In the genomic region with DNA sequence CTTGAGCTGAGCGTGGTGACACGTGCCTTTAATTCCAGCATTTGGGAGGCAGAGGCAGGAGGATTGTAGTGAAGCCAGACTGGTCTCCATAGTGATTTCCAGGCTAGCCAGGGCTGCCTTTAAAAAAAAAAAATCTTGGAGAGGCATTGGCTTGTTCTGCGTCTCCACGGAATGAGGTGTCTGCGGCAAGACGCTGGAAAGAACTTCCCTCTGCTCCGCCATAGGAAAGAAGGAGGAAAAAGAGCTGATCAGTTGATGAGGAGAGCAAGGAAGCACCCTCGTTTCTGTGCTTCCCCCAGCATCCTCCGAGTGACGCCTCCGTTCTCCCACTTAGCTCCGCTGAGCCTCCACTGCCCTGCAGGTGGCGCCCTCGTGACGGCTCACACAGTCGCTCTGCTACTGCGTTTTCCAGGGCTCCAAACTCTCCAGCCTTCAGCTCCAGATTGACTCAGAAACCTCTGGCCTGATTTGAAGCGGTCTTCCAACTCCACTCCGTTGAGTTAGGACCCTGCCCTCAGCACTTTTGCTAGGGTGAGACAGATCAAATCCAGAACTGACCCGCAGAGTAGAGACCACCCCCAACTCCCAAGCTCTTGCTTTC, we compare ENCODE assay signal across 8 mouse cellular contexts. TPM values are rescaled to one million over a fixed set of nuclear protein-coding genes. Genes with fewer than 3 reads are reported as not detected.
A peak's percentile ranks its signal among the peaks of the same experiment; 100 is the strongest.
DNase-seq lines count a peak whose midpoint lies in the region; ATAC-seq and TF ChIP-seq lines count a peak whose summit lies in the region.

No protein-coding gene starts in this region.

- H3K27me3 ChIP-seq in forebrain, embryonic 10.5 days (ENCODE audit: poor library complexity, severe bottlenecking) = peaks cover 9% of the 10 kb centered on the region
- H3K27me3 ChIP-seq in heart, embryonic 15.5 days = no peaks in the 10 kb centered on the region
- H3K27me3 ChIP-seq in liver, embryonic 14.5 days (ENCODE audit: control insufficient read depth, insufficient read depth, low read length) = no peaks in the 10 kb centered on the region
- no peaks in the 10 kb centered on the region for H3K27me3 ChIP-seq in neural tube, embryonic 12.5 days (replicated peaks)
- no peaks in the 10 kb centered on the region for H3K27me3 ChIP-seq in stomach, postnatal 0 days (ENCODE audit: control insufficient read depth, insufficient read depth, low read length)

- H3K4me1 ChIP-seq in forebrain, embryonic 10.5 days = peaks cover 19% of the 10 kb centered on the region
- H3K4me1 ChIP-seq in heart, embryonic 15.5 days (replicated peaks) = peaks cover 4% of the 10 kb centered on the region
- no peaks in the 10 kb centered on the region for H3K4me1 ChIP-seq in liver, embryonic 14.5 days (replicated peaks; ENCODE audit: control insufficient read depth in 2 of 2, insufficient read depth in 2 of 2, low read length in 1 of 2)
- H3K4me1 ChIP-seq in neural tube, embryonic 12.5 days = no peaks in the 10 kb centered on the region
- no peaks in the 10 kb centered on the region for H3K4me1 ChIP-seq in stomach, postnatal 0 days (replicated peaks; ENCODE audit: control insufficient read depth, insufficient read depth)

- TF ChIP-seq CTCF in liver, embryonic 14.5 days (IDR thresholded peaks at IDR 0.05; ENCODE audit: low read depth) = peak; percentile 95
- TF ChIP-seq CTCF in stomach, postnatal 0 days (IDR thresholded peaks at IDR 0.05; ENCODE audit: low read depth) = peak; percentile 98

- H3K4me2 ChIP-seq in heart, embryonic 15.5 days = peak overlapping the region; percentile 32; the same call in 1 of the 2 replicates
- no peak overlapping the region for H3K4me2 ChIP-seq in liver, embryonic 14.5 days (ENCODE audit: low read depth)
- H3K4me2 ChIP-seq in neural tube, embryonic 12.5 days (replicated peaks) = peak overlapping the region; percentile 45
- no peak overlapping the region for H3K4me2 ChIP-seq in stomach, postnatal 0 days (replicated peaks; ENCODE audit: low read depth)

- ATAC-seq in heart, embryonic 15.5 days (replicated peaks; ENCODE audit: insufficient number of reproducible peaks, insufficient read depth, low FRiP score, low read depth) = no peak
- ATAC-seq in liver, embryonic 14.5 days (ENCODE audit: insufficient read depth) = no peak
- no peak for ATAC-seq in neural tube, embryonic 12.5 days (ENCODE audit: low FRiP score, low read depth)
- ATAC-seq in stomach, postnatal 0 days (ENCODE audit: low FRiP score, low TSS enrichment) = peak; percentile 71

- no peak overlapping the region for H3K9ac ChIP-seq in heart, embryonic 15.5 days
- no peak overlapping the region for H3K9ac ChIP-seq in liver, embryonic 14.5 days (replicated peaks)
- H3K9ac ChIP-seq in neural tube, embryonic 12.5 days = no peak overlapping the region
- no peak overlapping the region for H3K9ac ChIP-seq in stomach, postnatal 0 days (ENCODE audit: low read length)

- WGBS in forebrain, embryonic 10.5 days = 9% methylated on average over 20 of the region's 20 CpGs
- 8% methylated on average over 19 of the region's 20 CpGs for WGBS in heart, embryonic 15.5 days
- 6% methylated on average over 20 of the region's 20 CpGs for WGBS in liver, embryonic 14.5 days (ENCODE audit: insufficient replicate concordance)
- whole genome bisulfite sequencing in neural tube, embryonic 12.5 days = 6% methylated on average over 20 of the region's 20 CpGs
- 7% methylated on average over 20 of the region's 20 CpGs for WGBS in stomach, postnatal 0 days

- H3K36me3 ChIP-seq in forebrain, embryonic 10.5 days (replicated peaks) = no peaks in the 10 kb centered on the region
- no peaks in the 10 kb centered on the region for H3K36me3 ChIP-seq in heart, embryonic 15.5 days
- no peaks in the 10 kb centered on the region for H3K36me3 ChIP-seq in liver, embryonic 14.5 days (replicated peaks; ENCODE audit: control insufficient read depth, insufficient read depth, low read depth)
- no peaks in the 10 kb centered on the region for H3K36me3 ChIP-seq in neural tube, embryonic 12.5 days
- H3K36me3 ChIP-seq in stomach, postnatal 0 days (ENCODE audit: control insufficient read depth, insufficient read depth, low read length) = no peaks in the 10 kb centered on the region

- DNase-seq in B cell, adult 2 months = peak; percentile 85 to 87
- DNase-seq in brain, adult 2 months (ENCODE audit: low read depth, low spot score) = peak; percentile 93
- peak; percentile 81 for DNase-seq in forebrain, embryonic 10.5 days (ENCODE audit: extremely low spot score, low spot score)
- DNase-seq in kidney, postnatal 25 days = peak; percentile 84 to 92
- peak; percentile 38 to 47 (median 40) for DNase-seq in liver, embryonic 14.5 days (ENCODE audit: low read depth in 3 of 3, low spot score in 3 of 3)
- peak; percentile 89 for DNase-seq in stomach, postnatal 0 days (ENCODE audit: low spot score)

- no peak for TF ChIP-seq EP300 in liver, embryonic 14.5 days (IDR thresholded peaks at IDR 0.05; ENCODE audit: low read depth)
- TF ChIP-seq EP300 in stomach, postnatal 0 days (optimal IDR thresholded peaks at IDR 0.05) = no peak

- no peaks in the 10 kb centered on the region for H3K9me3 ChIP-seq in forebrain, embryonic 10.5 days
- H3K9me3 ChIP-seq in heart, embryonic 15.5 days (replicated peaks) = no peaks in the 10 kb centered on the region
- H3K9me3 ChIP-seq in liver, embryonic 14.5 days (ENCODE audit: control insufficient read depth, low read length) = no peaks in the 10 kb centered on the region
- no peaks in the 10 kb centered on the region for H3K9me3 ChIP-seq in neural tube, embryonic 12.5 days
- H3K9me3 ChIP-seq in stomach, postnatal 0 days (ENCODE audit: control insufficient read depth, low read length) = no peaks in the 10 kb centered on the region

- H3K27ac ChIP-seq in forebrain, embryonic 10.5 days = no peak overlapping the region
- no peak overlapping the region for H3K27ac ChIP-seq in heart, embryonic 15.5 days
- no peak overlapping the region for H3K27ac ChIP-seq in liver, embryonic 14.5 days
- no peak overlapping the region for H3K27ac ChIP-seq in neural tube, embryonic 12.5 days
- H3K27ac ChIP-seq in stomach, postnatal 0 days (replicated peaks) = no peak overlapping the region

- H3K4me3 ChIP-seq in forebrain, embryonic 10.5 days = peak overlapping the region; percentile 30
- H3K4me3 ChIP-seq in heart, embryonic 15.5 days = no peak overlapping the region
- H3K4me3 ChIP-seq in liver, embryonic 14.5 days (ENCODE audit: insufficient read depth in 1 of 2, low read depth in 2 of 2, low read length in 2 of 2) = no peak overlapping the region
- no peak overlapping the region for H3K4me3 ChIP-seq in neural tube, embryonic 12.5 days
- no peak overlapping the region for H3K4me3 ChIP-seq in stomach, postnatal 0 days (ENCODE audit: low read depth, low read length)

RNA-seq across cellular contexts. Expression of a gene that starts 13.5 kb away (rescaled TPM):
- polyA plus RNA-seq in forebrain, embryonic 10.5 days (2016; fragmentation: Nextera tagmentation; extraction: Ambion mirVana) = 0.58 and 1.0 TPM in 2 replicates
- 0.37 and 1.5 TPM in 2 replicates for polyA plus RNA-seq in heart, embryonic 15.5 days (2015; fragmentation: Nextera tagmentation; extraction: Ambion mirVana)
- polyA plus RNA-seq in liver, embryonic 14.5 days (2012; rRNA removed) = 0.11 and 0.26 TPM in 2 replicates
- polyA plus RNA-seq in liver, embryonic 14.5 days (2014; fragmentation: Nextera tagmentation; extraction: Ambion mirVana) = 0.08 and 0.13 TPM in 2 replicates
- polyA plus RNA-seq in neural tube, embryonic 12.5 days (2016; fragmentation: Nextera tagmentation; extraction: Ambion mirVana) = 0.60 and 0.79 TPM in 2 replicates
- 92.5 and 97.2 TPM in 2 replicates for polyA plus RNA-seq in stomach, postnatal 0 days (2015; fragmentation: Nextera tagmentation; extraction: Ambion mirVana)

Comparison
In these comparisons a context has a peak if more than half of its experiments do, and no peak if none do; other contexts are left out.
1. DNase-seq: peak in every context shown above with its lines; median percentile 93 in brain, adult 2 months; 89 in stomach, postnatal 0 days; 88 in kidney, postnatal 25 days; 86 in B cell, adult 2 months; 81 in forebrain, embryonic 10.5 days; 40 in liver, embryonic 14.5 days.
2. H3K4me2 ChIP-seq: peak in heart, embryonic 15.5 days (single experiment) and neural tube, embryonic 12.5 days (single experiment); none in liver, embryonic 14.5 days (single experiment) and stomach, postnatal 0 days (single experiment).
3. RNA of a gene that starts 13.5 kb away (polyA plus RNA-seq): 92.5 to 97.2 TPM in stomach, postnatal 0 days; 0.60 to 0.79 TPM in neural tube, embryonic 12.5 days, 0.58 to 1.0 TPM in forebrain, embryonic 10.5 days, 0.37 to 1.5 TPM in heart, embryonic 15.5 days and 0.08 to 0.26 TPM in liver, embryonic 14.5 days; every median in the first group is over 10 times any median in the second.